Mouse (Mus musculus): Measurements from ENCODE around the gene Sars2.
A peak's percentile ranks its signal among the peaks of the same experiment; 100 is the strongest.

Gene Sars2

DNA sequence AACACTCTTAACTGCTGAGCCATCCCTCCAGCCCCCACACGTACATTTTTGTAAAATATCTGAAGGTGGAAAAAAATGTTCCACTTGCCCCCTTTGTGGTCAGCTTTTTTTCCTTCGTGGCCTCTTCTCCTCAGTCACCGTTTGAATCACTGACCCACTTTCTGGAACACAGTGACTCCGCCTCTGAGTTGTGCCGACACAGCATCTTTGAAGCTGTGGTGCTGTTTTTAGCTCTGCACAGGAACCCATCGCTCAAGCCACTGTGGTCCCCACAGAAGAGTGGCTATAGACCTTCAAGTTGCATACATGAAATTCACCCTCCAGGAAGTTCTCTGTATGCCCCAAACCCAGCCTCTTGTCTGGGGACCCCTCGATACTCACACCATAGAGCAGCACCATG lies 39.1 kb downstream of the Sars2 start:
- no peak for DNase-seq

DNA sequence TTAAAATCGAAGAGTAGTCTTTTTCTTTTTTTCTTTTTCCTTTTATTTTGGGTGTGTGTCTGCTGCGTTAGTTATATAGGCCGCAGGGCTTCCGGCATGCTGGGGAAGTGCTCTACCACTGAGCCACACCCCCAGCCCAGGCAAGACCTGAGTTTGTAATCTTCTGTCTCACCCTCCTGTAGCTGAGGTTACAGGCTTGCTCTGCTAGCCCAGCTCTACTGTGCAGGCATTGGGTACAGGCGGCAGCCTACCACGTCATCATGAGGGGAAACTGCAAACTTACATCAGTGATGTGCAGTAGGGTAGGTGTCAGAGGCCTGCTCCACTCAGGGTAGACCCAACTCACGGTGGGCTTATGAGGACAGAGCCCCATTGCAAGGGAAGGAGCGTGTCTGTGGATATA lies 39.5 kb downstream of the Sars2 start:
- no peak for DNase-seq

DNA sequence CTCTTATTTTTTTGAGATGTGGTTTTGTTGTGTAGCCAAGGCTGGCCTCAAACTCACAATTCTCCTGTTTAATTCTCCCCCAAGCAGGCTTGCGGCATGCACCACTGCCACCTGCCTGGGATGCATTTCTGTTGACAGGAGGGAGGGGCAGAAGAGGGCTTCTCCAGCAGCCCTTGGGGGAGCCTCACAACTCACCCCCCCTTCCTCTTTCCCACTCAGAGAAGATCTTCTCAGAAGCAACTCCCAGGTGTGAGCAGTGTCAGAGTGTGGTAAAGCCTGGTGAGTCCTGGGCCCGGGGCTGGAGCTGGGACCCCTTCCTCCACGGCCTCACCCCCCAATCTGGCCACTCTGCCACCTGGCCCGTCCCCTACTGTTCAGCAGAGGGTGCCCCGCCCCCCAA lies 43.4 kb downstream of the Sars2 start:
- no peak for DNase-seq

DNA sequence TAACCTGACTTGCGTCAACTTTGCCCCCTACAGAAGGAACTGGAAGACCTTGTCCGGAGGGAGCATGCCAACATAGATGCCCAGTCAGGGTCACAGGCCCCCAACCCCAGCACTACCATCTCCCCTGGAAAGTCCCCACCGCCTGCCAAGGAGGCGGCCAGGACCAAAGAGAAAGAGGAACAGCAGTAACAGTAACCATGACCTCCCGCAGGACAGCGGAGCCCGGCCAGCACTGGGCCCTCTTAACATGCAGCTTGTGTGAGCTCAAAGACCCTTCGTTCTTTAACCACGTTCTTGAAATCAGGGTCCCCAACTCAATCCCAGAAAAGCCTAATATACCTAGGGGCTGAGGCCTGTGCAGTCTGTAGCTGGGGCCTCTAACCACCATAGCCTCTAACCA lies 46.1 kb downstream of the Sars2 start:
- DNase-seq, result no peak

DNA sequence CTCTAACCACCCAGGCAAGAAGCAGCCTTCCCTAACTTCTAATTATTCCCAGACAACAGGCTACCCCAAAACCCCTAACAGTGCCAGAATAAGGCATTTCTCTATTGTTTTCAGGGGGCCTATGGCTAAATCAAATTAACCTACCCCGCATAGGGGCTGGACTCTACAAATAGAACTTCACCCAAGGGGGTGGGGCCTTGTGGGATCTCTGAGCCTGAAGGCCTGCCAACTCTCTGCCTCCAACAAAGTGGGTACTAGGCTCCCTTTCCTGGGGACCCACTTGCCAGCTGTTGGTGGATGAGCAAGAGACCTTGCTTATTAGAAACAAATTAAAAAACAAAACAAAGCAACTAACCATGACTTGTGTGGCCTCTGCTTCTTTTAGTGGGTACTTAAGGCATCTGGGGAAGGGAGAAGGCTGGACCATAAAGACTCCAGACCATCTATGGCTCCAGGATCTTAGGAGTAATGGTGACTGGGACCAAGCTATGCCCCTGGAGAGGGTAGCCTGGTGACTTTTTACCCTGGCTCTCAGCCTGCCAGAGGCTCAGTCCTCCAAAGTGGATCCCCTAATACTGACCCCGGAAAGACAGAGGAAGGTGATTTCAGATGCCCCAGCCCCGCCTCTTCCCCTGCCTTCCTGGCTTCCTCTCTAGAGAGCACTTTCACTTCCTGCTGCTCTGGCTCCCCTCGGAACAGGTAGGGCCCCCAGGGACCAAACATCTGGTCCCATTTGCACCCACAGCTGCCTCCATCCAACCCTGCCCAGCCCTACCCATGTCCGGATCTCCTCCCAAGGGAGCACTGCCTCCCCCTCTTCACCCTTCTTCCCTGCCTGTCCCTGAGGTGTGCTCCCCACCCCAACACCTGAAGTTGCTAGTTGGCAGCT lies 46.8 kb downstream of the Sars2 start, which contains the start of gene Rinl:
Rinl (plus strand) TSS at position 663 of the 889 bp plus-strand sequence.
- DNase-seq, result no peak

DNA sequence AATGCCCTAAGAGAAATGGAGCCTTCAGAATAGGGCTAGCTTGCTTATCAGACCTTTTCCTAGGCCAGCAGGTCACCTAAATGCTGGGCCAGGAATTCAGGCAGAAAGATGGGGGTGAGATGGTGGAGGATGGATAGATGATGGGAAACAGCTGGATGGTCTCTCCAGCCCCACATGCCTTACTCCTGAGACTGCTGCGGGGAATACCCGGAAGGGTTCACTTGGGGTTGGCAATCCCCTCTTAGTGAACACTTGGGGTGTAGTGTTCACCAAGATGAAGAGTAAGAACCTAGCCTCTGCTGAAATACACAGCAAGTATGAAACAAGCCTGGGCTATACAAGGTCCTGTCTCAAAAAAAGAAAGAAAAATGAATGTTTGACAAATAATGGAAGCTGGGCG lies 47.4 kb downstream of the Sars2 start:
- no peak for DNase-seq

DNA sequence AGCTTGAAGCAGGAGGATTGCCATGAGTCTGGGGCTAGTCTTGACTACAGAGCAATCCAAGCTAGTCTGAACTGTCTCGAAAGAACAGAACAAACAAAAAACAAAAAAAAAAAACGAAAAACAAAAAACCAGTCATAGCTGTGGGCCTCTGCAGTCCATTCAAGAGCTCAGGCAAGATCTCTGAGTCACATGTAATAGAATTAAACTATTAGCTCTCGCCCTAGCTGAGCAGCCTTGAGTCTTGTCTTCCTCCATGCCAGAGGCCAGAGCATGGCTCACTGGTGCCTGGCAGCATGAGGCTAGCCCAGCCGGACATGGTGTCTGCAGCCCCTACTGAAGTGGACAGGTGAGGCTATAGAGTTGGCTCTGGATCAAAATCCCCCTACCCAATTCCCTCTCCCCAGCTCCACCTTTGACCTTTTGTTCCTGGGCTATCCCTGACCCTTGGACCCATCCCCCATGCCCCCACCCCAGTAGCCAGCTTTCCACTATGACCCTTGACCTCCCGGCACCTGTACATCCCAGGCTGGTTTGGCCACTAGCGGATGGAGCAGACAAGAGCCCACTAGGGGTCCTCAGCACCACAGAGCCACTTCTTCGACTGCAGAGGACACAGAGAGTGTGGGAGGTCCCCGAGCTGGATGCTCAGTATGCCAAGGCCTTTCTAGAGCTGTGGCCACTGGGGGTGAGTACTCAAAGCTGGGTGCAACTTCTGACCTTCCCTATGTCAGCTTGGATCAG lies 48.4 kb downstream of the Sars2 start:
- peak; percentile 40 for DNase-seq

DNA sequence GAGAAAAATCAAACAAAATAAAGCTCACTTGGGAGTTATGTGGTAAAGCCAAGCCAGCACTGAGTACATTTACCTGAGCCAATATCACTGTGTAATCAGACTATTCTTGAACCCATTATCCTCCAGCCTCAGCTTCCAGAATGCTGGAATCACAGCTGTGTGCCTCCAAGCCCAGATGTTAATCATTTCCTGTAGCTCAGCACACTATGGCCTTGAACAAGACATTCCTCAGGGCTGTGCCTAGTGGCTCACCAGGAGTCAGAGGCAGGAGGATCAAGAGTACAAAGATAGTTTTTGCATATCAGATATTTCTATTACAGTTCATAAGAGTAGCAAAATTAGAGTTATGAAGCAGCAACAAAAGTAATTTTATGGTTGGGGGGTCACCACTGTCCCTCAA lies 49.9 kb downstream of the Sars2 start:
- DNase-seq, result no peak

DNA sequence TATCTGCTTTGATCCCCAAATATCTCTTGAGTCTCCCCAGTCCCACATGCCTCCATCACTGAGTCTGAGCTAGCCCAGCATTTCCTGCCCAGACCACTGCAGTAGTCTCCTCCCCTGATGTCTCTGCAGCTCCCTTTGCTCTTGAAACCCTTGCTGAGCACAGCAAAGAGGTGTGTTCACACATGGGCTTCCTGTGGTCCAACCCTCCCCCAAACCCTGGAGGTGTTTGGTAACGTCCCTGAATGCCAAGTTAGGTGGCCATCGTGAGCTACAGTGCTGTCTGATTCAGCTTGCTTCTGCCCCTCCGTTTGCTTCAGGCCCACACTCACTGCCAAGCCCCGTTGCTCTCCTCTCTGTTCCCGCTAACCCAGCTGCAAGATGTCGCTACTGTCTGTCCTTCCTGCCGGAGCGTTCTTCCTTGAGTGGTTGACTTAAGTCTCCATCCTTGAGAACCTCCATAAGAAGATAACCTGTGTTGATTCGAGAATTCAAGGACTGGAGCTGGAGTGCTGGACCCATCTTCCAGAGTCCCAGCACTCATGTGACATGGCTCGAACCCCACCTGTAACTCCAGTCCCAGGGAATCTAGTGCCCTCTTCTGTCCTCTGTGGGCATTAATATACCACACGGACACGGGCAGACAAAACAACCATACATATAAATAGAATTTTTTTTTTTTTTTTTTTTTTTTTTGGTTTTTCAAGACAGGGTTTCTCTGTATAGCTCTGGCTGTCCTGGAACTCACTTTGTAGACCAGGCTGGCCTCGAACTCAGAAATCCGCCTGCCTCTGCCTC lies 50.8 kb downstream of the Sars2 start:
- DNase-seq, result no peak

DNA sequence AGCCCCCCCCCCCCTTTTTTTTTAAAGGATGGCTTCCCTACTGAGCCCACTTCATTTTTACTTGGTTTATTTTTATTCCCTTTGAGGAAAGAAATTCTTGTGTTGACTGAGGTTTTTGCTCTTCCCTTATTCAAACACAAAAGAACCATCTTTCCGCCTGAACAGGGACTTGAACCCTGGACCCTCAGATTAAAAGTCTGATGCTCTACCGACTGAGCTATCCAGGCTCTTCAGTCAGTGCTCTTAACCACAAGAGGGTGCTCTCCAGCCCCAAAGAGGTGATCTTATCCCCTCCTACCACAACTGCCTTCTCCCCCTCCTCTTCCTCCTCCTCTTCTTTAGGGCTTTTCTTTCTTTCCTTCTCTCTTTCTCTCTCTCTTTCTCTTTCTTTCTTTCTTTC lies 52.0 kb downstream of the Sars2 start:
- peak; percentile 66 for DNase-seq

DNA sequence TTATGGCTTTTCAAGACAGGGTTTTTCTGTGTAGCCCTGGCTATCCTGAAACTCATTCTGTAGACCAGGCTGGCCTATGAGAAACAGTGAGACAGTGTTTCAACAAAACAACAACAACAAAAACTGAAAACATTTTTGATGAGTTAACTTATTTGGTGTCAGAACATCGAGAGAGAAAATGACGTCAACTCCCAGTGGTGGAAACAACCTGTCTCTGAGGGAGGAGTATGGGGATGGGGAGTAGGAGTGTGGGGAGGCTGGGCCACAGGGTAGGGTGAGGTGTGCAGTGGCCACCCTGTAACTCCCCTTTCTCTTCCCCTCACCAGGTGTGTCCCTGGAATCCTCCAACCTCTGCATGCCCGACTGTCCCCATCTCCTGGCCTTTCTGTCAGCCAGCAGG lies 52.7 kb downstream of the Sars2 start:
- DNase-seq, result no peak

DNA sequence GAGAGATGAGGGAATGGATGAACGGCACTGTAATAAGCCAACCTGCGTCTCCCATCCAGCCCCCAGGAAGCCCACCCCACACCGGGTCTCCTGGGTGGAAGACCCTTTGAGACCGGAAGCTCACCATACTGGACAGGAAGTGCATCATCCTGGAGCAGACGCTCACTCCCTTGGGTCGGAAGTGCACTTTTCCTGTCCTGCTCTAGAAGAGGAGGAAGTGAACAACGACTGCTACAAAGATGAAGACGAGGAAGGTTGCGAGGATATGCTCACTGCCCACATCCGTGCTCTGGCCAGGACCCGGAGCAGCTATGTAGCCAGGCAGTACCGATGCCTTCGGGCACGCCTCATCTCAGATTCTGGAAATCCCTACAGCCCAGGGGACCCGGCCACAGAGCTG lies 54.0 kb downstream of the Sars2 start:
- peak; percentile 33 for DNase-seq

DNA sequence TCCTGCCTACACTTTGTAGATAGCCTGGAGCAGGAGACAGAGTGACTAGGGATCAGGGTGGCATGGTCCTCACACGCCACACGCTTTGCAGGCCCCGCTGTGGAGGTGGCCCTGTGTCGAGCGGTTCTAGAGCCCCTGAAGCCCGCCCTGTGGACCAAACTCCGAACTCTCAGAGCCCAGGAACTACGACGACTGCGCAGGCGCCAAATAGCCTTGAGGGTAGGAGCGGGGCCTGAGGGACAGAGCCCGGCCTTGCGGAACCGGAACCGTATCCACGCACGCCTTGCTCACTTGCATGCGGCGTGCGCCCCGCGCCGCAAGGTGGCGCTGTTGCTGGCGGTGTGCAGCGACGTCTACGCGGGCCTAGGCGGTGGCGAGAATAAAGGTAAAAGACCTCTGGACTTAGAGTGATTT lies 54.8 kb downstream of the Sars2 start:
- peak; percentile 90 for DNase-seq

DNA sequence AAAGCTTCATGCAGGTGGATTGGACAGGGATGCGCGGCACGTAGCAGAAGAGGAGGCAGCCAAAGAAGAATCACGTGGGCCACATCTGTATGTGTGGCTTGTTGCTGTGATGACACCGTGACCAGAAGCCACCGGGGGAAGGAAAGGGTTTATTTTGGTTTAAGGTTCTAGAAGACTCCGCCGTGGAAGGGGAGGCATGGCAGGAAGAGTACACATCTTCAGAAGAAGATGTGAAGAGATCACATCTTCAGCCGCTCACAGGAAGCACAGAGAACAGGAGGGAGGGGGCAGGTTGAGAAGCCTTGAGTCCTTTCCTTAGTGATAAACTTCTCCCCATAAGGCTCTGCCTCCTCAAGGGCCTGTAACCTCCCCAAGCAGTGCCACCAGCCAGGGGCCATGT lies 58.2 kb downstream of the Sars2 start:
- DNase-seq, result no peak

DNA sequence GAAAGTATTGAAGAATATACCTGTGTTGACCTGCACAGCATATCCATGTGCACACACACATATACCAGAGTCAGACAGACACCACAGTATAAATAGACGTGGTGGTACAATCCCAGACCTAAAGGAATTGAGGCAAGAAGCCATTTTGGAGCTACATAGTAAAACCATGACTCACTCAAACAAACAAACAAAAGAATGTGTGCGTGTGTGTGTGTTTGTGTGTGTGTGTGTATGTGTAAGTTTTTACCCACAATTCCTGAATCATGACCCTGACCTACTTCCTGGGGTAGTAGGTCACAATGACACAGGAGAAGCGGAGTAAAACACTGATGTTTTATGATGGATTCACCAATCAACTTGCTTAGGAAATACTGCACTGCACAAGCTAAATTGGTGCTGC lies 59.7 kb downstream of the Sars2 start:
- no peak for DNase-seq

DNA sequence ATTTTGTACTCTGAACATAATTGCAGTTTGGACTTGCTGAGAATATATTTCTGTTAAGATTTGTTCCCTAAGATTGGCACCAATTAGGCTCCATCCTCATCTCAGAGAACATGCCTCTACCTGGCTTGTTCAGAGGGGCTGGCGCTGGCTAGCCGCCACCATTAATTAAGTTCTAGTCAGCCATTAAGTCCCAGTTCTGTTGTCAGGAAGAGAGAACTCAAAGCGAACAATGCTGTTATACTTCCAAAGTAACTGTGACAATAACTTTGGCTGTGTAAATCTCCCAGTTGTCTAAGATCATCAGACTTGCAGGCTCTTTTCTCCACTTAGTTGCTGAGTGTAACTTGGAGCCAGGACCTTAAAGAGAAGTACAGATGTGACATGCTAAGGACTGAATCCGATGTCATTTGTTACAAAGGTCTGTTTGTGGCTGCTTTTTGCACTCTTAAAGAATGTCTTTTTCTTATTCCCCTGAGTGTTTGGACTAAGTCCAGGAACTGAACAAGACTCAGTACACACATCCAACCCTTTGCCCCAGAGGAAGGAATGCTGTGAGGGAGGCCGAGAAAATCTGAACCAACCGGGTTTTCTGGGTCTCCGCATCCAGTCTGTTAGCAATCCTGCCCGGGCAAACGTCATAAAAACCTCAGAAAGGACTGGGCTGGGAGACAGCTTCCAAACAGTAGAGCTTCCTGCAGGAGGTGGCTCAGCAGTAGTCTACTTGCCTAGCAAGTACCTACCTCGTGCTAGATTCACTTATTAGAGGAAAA lies 60.3 kb downstream of the Sars2 start:
- peak; percentile 87 for DNase-seq

DNA sequence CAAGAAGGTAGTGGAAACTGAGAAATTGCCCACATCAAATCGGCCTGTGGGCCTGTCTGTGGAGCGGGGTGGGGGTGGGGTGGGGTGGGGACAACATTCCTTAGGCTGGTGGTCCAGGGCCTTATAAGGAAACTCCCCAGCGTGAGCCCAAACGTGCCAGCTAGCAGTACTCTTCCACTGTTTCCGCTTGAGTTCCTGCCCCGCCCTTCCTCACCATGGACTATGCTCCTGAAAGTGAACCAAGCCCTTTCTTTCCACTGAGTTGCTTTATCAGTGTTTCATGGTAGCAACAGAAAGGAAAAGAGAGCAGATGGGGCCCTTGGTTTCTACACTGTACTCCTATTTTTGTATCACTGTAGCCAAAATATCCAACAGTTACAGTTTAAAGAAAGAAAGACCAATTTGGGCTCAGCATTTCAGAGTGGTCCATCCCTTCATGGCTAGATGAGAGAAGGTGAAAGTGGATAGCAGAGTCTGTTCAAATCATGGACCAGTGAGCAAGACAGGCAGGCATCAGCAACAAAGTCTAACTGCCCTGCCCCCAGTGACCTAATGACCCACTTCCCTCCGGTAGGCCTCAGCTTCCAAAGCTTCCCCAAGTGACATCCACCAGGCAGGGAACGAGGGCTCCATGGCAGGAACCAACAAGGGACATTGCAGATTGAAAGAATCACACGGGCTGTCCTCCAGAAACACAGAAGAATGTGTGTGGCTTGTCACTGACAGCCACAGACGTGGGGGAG lies 61.2 kb downstream of the Sars2 start:
- peak; percentile 81 for DNase-seq

All from lung, postnatal 10 days (tissue).